Mouse (Mus musculus) adrenal gland, postnatal 10 days (tissue): ENCODE results near the gene Ace. TPM values are rescaled to one million over a fixed set of nuclear protein-coding genes. Genes with fewer than 3 reads are reported as not detected.
A peak's percentile ranks its signal among the peaks of the same experiment; 100 is the strongest.
"Not testable (repeated sequence)": the region's sequence is repeated elsewhere in the genome, so short reads cannot be mapped to it uniquely, and the experiment has no call there.

Experiments used
- DNase-seq: peaks from one replicate; pipeline ENCODE4 v3.0.0; 2021; ENCODE audit warnings: mixed read lengths
- total RNA-seq, 2 experiments: library from RNA; stranded (reverse); gene quantifications; 2 replicates each; pipeline ENCODE4 v1.2.3; 2021

Ace gene
- total RNA-seq, 2 experiments from 2014 or later: 12.9 to 15.4 TPM

DNA sequence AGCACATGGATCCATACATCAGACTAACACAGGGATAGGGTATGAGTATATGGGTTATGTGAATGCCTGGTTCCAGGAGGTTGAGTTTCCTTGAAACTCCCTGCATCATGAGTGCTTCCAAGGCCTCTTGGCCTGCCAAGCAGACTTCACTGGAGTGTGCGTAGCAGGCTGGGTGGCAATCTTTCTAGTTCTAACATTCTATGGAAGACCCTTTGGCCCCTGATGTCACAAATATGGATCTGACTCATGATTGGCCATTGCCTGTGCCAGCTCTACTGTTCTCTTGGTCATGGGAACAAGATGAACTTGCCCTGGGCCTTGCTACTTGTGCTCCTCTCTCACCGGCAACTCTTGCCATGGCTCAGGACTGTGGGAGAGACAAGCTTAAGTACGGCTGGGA, 26.6 kb downstream of the Ace start, which contains the start of gene Ace3:
TSS of gene Ace3 (plus strand) at position 301 of the 400 bp plus-strand sequence.
- no peak for DNase-seq

DNA sequence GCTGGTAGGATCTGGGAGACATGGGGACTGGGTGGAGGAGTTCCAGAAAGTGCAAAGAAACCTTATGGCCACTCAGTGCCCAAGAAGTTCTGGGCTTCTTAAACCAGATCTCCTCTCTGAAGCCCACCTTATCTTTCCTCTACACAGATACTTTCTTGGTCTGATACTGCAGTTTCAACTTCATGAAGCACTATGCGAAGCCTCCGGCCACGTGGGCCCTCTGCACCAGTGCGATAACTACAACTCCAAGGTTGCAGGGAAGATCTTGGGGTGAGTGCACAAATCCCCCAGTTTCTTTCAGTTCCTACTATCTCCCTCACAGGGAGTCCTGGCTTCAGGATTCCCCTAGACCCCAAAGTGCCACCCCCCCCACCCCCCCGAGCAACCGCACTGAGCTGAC, 32.3 kb downstream of the Ace start:
- DNase-seq: no peak

DNA sequence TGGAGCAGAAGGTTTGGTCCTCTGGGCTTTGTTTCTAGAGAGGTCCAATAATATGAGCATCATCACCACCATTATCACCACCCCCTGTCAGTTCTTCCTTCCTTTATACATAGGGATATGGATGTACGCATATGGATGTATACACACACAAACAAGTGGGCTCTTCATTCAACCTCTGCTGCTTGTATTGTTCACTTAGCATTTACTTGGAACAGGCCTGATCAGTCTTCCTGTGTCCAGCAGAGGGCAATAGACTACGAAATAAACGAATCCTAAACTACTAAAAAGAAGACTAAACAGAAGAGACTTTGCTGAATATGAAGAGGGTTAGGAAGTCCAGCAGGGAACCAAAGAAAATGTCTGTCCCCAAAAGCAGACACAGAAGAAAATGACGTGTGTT, 34.0 kb downstream of the Ace start:
- DNase-seq: no peak

DNA sequence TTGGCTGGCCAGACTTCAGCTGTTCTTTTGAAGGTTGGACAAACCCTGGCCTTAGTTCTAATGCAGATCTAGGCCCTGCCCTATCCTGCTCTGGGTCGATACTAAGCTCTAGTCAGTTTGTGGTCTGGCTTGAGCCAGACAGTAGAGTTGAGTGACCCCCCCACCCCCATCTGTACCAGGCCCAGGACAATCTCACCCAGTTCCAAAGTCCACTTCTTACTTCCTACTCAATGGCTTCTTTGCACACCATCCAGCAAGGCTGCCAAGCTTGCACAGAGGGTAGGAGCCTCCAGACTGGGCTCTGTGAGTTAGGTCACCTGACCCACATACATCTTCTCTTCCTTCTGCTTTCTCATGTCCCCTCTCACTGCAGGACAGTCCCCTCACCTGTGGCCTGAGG, 36.8 kb downstream of the Ace start:
- no peak for DNase-seq

DNA sequence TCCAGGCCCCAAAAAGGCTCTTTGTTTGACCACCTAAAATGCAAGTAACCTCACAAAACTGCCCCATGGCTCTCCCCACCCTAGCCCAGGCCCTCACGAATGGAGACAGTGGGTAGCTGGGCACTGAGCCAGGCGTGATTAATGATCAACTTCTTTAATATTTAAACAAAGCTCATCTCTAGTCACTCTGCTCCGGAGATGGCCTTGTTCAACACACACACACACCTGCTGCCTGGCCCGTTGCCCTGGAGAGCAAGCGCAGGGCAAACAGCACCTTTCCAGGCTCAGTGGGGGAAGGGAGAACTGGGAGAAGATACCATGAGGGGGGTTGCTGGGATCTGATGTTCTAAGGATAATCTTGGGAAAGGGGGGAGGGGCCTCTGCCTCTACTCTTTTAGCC, 38.2 kb downstream of the Ace start:
- no peak for DNase-seq

DNA sequence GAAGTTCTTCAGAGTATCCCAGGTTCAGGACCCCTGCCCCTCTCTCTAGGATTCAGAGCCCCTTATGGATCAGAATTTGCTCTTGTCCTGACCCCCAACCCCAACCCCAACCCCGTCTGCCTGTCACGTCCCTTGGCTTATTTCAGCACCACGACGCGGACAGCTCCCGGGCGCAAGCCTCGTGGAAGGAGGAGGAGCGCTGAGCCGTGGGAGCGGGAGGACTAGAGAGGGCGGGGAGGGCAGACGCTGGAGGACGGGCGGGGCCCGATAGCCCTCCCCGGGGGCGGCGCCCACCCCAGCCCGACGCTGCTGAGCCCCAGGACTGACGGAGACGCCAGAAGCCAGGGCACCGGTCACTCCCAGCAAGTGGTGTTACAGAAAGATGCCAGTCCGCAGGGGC, 40.1 kb downstream of the Ace start, which contains the start of gene Kcnh6:
TSS of gene Kcnh6 (plus strand) at position 304 of the 400 bp plus-strand sequence.
- DNase-seq: peak; percentile 86

DNA sequence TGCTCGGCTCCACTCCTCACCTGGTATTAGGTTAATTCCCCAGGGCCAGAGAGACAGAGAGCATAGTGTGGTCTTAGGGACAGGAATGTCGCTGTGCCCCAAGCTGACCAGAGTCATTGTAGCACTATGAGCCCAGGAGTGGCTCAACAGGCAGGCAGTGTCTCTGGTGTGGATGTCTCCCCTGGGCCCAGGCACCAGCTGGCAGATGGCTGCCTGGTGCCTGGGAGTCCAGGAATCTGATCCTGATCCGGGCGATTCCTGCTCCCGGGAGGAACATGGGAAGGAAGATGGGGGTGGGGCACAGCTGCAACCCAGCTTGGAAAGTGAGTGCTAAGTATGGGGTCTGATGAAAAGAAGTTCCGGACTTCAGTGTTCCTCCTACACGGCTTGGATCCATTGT, 45.0 kb downstream of the Ace start:
- DNase-seq: no peak

DNA sequence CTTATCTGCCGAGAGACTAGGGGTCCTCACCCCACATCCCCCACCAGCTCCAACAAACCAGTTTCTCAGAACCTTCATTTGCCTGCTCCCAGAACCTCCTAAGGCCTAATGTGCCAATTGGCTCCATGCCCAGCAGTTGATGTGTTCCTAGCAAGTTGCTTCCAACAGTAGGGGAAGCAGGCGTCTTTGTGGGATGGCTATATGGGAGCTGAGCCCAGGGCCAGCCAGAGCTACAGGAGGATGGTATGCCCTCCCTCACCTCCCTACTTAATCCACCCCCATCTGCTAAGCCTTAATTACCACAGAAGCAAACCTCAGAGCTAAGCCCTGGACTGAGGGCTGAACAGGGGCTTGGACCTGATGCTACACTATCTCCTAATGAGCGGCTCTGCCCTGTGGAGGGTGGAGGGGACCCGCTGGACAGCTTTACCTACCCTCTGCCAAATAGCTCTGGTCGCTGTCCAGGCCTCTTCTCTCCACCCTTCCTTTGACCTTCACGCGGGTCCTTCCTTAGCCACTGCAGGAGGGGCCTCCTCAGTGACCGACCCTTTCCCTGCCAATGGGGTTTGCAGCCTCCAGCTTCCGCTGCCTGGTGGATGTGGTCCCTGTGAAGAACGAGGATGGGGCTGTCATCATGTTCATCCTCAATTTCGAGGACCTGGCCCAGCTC, 45.9 kb downstream of the Ace start:
- peak; percentile 68 for DNase-seq

DNA sequence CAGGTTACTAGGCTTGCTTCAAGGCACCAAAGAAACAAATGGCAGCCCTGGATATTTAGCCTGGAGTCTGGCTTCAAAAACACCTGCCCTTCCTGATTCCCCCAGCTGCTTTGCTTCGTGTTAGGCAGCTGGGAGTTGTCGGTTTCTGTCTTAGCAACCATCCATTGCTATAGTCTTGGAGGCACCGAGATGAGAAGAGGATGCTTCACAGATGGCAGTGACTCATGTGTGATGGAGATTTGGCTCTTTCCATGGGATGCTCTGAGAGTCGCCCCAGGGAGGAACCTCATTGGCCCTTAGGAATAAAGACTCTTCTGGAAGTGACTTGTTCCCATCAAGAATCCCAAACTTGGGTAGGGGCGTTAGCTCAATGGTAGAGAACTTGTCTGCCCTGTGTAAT, 48.7 kb downstream of the Ace start:
- DNase-seq: no peak

DNA sequence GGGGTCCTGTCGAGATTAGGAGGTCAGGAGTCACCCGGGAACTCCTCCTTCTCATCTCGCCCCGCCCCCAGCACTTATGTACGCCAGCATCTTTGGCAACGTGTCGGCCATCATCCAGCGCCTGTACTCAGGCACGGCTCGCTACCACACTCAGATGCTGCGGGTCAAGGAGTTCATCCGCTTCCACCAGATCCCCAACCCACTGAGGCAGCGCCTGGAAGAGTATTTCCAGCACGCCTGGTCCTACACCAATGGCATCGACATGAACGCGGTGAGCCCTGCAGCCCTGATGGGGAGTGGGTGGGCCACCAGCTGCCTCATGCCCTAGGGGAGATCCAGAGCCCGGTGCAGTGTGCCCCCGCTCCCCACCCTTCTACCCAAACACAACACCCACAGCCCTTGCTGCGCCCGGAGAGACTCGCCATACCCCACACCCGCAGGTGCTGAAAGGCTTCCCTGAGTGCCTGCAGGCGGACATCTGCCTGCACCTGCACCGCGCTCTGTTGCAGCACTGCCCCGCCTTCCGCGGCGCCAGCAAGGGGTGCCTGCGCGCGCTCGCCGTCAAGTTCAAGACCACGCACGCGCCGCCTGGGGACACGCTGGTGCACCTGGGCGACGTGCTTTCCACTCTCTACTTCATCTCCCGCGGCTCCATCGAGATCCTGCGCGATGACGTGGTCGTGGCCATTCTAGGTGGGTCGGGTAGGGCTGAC, 52.5 kb downstream of the Ace start:
- no peak for DNase-seq

DNA sequence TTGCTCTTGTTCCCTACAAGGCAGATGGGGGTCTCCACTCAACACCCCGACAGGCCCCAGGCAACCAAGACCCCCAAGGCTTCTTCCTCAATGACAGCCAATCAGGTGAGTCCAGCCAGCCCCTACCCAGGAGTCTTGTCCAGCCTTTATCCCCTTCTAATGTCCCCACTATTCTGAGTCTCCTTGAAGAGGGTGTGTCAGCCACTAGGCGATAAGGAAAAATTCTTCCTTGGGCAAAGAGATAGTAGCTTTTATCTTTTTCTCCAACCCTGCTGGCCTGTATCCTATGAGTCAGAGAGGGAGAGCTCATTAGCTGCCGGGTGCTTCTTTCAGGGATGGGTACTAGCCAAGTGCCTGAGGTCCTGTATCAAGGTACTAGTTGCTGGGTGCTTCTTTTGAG, 58.0 kb downstream of the Ace start:
- no peak for DNase-seq

DNA sequence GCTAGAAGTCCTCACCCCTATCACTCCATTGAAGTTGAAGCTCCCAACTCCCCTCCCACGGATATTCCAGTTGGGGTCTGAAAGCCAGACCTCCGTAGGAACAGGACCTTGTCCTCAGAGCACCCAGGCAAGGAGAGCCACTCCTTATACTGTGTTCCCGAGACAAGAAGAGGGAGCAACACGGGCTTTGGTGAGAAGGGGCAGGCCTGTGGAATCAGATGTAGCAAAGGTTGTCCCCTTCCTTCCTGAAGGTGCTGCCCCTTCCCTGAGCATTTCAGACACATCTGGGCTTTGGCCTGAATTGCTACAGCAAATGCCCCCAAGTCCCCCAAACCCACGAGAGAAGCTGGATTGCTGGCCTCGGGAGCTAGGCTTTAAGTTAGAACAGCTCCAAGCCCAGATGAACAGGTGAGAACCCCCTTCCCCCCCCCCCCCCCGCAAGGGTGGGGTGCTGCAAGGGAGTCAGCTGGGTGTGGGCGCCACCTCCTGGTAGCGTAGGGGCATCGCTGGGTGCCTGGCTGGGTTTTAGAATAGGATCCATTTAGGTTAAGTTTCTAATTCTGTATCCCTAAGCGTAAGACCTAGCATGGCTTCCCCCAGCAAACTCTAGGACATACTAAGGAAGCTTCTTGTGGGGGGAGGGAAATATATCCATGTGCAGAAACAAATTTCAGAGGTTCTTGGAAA, 58.9 kb downstream of the Ace start:
- peak; percentile 77 for DNase-seq

DNA sequence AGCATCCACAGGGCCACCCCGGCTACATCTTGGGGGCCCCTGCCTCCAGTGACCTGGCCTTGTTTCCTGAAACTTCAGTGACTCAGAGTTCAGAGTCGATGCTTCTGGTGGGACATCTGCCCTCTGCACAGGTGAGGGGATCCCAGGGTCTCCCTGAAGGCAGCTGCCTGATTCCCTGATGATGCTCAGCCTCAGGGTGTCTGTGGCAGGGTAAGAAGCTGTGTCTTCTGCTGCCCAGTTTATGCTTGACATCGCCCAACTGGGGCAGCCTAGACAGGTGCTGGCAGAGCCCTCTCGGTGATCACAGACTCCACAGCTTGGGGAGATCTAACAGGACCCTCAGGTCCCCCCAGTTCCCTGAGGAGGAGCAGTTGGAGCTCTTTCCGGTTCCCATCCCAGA, 59.9 kb downstream of the Ace start:
- DNase-seq: no peak

DNA sequence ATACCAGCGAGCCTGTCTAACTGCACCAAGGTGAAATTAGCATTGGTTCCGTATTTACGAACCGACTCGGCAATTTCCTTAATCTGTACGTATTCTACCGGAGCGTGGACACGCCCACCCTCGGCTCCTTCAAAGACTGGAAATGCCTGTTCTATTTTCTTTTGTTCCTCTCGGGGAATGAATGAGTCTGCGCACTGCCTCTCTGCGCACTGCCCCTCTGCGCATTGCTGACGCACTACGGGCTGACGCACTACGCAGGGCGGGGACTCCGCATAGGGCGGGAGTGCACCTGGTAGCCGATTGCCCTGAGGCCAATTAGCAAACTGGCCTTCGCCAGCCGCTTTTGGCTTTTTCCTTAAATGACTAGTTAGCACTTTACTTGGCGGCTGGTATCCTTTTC, 64.3 kb downstream of the Ace start:
- DNase-seq: not testable (repeated sequence)

DNA sequence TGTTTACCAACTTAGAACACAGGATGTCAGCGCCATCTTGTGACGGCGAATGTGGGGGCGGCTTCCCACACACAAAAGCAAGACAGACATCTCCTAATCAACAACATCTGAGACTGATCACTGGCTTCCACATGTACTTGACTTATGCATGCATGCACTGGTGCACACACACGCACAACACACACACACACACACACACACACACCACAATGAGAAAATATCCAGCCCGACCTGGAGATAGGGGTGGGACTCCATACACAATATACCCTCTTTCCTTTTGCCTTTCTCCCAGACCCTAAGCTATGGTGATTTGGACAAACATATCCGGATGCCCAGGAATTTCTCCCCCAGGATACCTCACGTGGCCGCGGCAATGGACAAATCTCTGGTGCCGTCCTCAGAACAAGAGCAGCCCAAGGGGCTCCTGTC, 65.8 kb downstream of the Ace start:
- DNase-seq: no peak

DNA sequence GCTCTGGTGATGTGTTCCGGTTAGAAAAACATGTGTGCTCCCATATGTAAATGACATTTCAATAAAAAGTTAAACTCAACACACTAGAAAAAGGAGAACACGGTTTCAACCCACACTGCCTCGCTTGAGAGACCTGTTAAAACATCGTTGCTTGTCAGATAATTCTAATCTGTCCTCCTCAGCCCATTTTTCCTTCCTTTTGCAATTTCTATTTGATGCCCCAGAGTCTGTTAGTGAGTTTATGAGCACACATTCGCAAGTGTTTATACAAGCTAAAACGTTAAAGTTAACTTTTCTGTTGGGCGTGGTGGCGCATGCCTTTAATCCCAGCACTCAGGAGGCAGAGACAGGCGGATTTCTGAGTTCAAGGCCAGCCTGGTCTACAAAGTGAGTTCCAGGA, 67.2 kb downstream of the Ace start:
- DNase-seq: no peak

DNA sequence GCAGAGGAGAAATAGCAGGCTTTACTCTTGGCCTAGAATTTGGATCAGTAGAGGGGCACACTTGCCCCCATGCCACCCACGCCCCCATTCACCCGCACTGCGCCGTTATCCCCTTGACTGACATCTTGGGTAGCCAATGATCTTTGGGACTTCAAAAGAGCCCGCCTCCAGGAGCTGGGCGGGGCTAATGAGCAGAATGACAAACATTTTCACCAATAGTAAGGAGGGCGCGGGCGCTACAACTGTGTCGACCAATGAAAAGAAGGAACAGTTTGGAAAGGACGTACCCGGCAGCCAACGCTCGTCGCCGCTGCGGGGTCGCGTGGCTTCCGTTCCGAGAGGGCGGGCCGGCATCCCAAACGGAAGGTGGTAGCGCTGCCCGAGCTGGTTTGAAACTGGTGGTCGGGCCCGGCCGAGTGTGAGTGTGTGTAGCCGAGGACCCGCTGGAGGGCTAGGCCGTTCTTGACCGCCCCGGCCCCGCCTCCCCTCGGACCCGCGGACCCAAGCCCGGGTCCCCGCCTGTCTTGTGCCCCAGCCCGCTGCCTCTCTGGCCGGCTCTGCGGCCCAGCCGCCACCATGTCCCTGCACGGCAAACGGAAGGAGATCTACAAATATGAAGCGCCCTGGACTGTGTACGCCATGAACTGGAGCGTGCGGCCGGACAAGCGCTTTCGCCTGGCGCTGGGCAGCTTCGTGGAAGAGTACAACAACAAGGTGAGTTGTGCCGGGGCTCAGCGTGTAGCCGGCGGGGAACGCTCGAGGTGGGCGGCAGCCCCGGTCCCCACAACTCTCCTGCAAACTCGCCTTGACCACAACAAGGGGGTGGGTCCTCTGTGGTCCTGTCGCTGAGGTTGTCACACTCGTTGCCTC, 69.0 kb downstream of the Ace start, which contains the start of gene Dcaf7:
TSS of gene Dcaf7 (plus strand) at position 325 of the 870 bp plus-strand sequence.
- peak; percentile 96 for DNase-seq

DNA sequence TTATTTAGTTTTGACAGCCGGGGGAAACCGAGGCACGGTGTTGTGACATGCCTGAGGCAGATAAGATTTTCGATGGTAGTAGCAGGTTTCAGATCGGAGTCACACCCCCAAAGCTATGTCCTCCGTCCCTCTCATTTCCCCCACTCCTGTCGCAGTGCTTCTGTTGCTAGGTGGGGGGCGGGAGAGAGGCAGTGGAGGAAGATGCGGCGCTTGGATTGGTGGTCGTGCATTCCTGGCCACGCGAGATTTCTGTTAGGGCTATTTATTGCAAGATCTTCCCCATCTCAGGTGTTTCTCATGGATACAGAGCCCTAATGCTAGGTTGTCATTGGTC, 69.6 kb downstream of the Ace start:
- DNase-seq: peak; percentile 46
